Mouse (Mus musculus): ENCODE measurements at regions not wholly inside any gene's neighbourhood (a gene's known extent, or its start where the extent isn't known, plus 50 kb on each side); places are given as distances from the start of the nearest gene placed in this dataset.

DNA sequence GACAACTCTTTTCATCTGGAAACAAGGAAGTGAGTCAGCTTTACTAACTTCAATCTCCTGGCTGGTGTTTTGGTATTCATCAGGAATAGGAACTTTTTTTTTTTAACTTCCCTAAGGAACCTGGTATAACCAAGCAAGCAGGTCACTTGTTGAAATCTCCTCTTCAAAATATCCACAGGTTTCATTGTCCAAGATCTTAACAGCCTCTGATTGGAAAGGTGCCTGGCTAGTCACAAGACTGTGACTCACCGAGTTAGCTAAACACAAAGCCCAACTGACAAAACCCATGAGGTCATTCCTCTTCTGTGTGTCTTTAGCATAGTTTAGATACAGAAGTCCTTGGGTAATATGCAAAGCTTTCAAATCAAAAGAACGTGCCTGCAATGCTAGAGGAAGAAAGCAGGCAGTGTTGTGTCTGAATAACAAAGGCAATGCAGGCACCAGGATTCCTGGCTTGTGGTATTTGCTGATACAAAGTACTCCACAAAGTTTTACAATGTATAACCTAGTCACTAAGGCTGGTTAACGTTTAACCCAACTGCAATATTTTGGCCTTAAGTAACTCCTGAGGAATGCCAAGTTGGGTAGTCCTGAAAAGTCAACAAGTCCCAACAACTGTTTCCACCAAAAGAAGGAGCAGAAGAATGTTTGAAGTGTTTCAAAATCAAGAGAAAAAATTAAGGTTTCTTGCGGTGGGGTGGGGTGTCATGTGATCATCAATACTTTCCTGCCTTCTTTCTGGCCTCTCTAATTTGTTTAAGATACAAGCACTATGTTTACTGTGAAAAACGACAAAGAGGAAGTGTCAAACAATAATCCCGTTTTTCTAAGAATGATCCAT is 57.5 kb upstream of the Klf6 start:
- DNase-seq (ENCODE audit: low spot score), result no peak
- 10% methylated on average over 6 of the region's 6 CpGs for WGBS
- no peak for ATAC-seq (ENCODE audit: low FRiP score)

GRCm38 (mm10) chr13:5804381-5804941 is 56.8 kb upstream of the Klf6 start:
- Histone ChIP-seq H3K9me3 (ENCODE audit: control insufficient read depth, low read length) (no peaks in the 10 kb centered on the region), H3K4me3 (replicated peaks; ENCODE audit: low read length) (no peak overlapping the region), H3K27ac (no peak overlapping the region), H3K36me3 (replicated peaks; ENCODE audit: control insufficient read depth, insufficient read depth) (no peaks in the 10 kb centered on the region), H3K9ac (no peak overlapping the region), H3K4me1 (replicated peaks; ENCODE audit: control insufficient read depth, insufficient read depth, low read length) (no peaks in the 10 kb centered on the region), H3K27me3 (ENCODE audit: control insufficient read depth, insufficient read depth, low read length) (no peaks in the 10 kb centered on the region), H3K4me2 (replicated peaks) (no peak overlapping the region)
- 18% methylated on average over 7 of the region's 7 CpGs for WGBS
- ATAC-seq (ENCODE audit: low FRiP score) (no peak), DNase-seq (ENCODE audit: low spot score) (no peak)

More for the DNA sequence above, 57.5 kb upstream of the Klf6 start:
- Histone ChIP-seq H3K4me3 (replicated peaks; ENCODE audit: low read length) (no peak overlapping the region), H3K9me3 (ENCODE audit: control insufficient read depth, low read length) (no peaks in the 10 kb centered on the region), H3K36me3 (replicated peaks; ENCODE audit: control insufficient read depth, insufficient read depth) (no peaks in the 10 kb centered on the region), H3K4me1 (replicated peaks; ENCODE audit: control insufficient read depth, insufficient read depth, low read length) (no peaks in the 10 kb centered on the region), H3K4me2 (replicated peaks) (no peak overlapping the region), H3K27ac (no peak overlapping the region), H3K9ac (no peak overlapping the region), H3K27me3 (ENCODE audit: control insufficient read depth, insufficient read depth, low read length) (no peaks in the 10 kb centered on the region)

GRCm38 (mm10) chr13:5808380-5808779 is 52.9 kb upstream of the Klf6 start:
- Histone ChIP-seq H3K4me2 (replicated peaks) (no peak overlapping the region), H3K9ac (no peak overlapping the region), H3K9me3 (ENCODE audit: control insufficient read depth, low read length) (no peaks in the 10 kb centered on the region), H3K27me3 (ENCODE audit: control insufficient read depth, insufficient read depth, low read length) (no peaks in the 10 kb centered on the region), H3K4me1 (replicated peaks; ENCODE audit: control insufficient read depth, insufficient read depth, low read length) (no peaks in the 10 kb centered on the region), H3K36me3 (replicated peaks; ENCODE audit: control insufficient read depth, insufficient read depth) (no peaks in the 10 kb centered on the region), H3K27ac (no peak overlapping the region), H3K4me3 (replicated peaks; ENCODE audit: low read length) (no peak overlapping the region)
- WGBS, result 90% methylated on average over 2 of the region's 2 CpGs
- no peak for ATAC-seq (ENCODE audit: low FRiP score)
- no peak for DNase-seq (ENCODE audit: low spot score)

Data from hindbrain, embryonic 14.5 days (tissue).